In genomic region chr10:77251223-77251783, GRCm38 (mm10) we compare ENCODE assay signal across 8 mouse cellular contexts. TPM values are rescaled to one million over a fixed set of nuclear protein-coding genes. Genes with fewer than 3 reads are reported as not detected.
A peak's percentile ranks its signal among the peaks of the same experiment; 100 is the strongest.
DNase-seq lines count a peak whose midpoint lies in the region; ATAC-seq and TF ChIP-seq lines count a peak whose summit lies in the region.

No protein-coding gene starts in this region.

- H3K9ac ChIP-seq in embryonic facial prominence, embryonic 14.5 days (ENCODE audit: low read depth, low read length), result no peak overlapping the region

- H3K27ac ChIP-seq in layer of hippocampus, adult 2 months, result no peak overlapping the region
- no peak overlapping the region for H3K27ac ChIP-seq in embryonic facial prominence, embryonic 14.5 days (replicated peaks; ENCODE audit: low read depth, low read length)
- H3K27ac ChIP-seq in small intestine, adult 2 months (ENCODE audit: insufficient read depth, low read depth, low read length), result peak overlapping the region; percentile 50

- peak overlapping the region; percentile 10; the same call in 1 of the 2 replicates for H3K4me2 ChIP-seq in embryonic facial prominence, embryonic 14.5 days (ENCODE audit: low read depth, low read length)

- peak; percentile 42 for TF ChIP-seq CTCF in layer of hippocampus, adult 2 months (conservative IDR thresholded peaks at IDR 0.05)
- no peak for TF ChIP-seq CTCF in small intestine, adult 2 months (IDR thresholded peaks at IDR 0.05; ENCODE audit: extremely low read depth, insufficient read length, insufficient replicate concordance, low read depth, low read length)

- H3K4me3 ChIP-seq in layer of hippocampus, adult 2 months, result no peak overlapping the region; the same call in 1 of the 2 replicates
- no peak overlapping the region for H3K4me3 ChIP-seq in embryonic facial prominence, embryonic 14.5 days (ENCODE audit: low read depth, low read length)
- H3K4me3 ChIP-seq in small intestine, adult 2 months (ENCODE audit: low read depth, low read length), result peak overlapping the region; percentile 39

- H3K27me3 ChIP-seq in embryonic facial prominence, embryonic 14.5 days (replicated peaks; ENCODE audit: control insufficient read depth, insufficient read depth, low read length), result no peaks in the 10 kb centered on the region
- no peaks in the 10 kb centered on the region for H3K27me3 ChIP-seq in small intestine, adult 2 months (ENCODE audit: control insufficient read depth, insufficient read depth, low read length)

- no peaks in the 10 kb centered on the region for H3K9me3 ChIP-seq in embryonic facial prominence, embryonic 14.5 days (ENCODE audit: control insufficient read depth, low read length)

- H3K4me1 ChIP-seq in embryonic facial prominence, embryonic 14.5 days (ENCODE audit: control insufficient read depth, insufficient read depth, low read length), result peaks cover 19% of the 10 kb centered on the region
- H3K4me1 ChIP-seq in small intestine, adult 2 months (ENCODE audit: control insufficient read depth, insufficient read depth, insufficient read length, low read length), result peaks cover 11% of the 10 kb centered on the region

- TF ChIP-seq POLR2A in small intestine, adult 2 months (IDR thresholded peaks at IDR 0.05; ENCODE audit: low read depth, low read length), result no peak

- no peak for DNase-seq in layer of hippocampus, adult 2 months (ENCODE audit: low spot score in 2 of 2)
- DNase-seq in layer of hippocampus, postnatal 14 days (ENCODE audit: low spot score in 2 of 2), result no peak
- peak; percentile 89 for DNase-seq in adrenal gland, adult 2 months
- DNase-seq in embryonic facial prominence, embryonic 14.5 days (ENCODE audit: low spot score), result peak; percentile 36
- DNase-seq in kidney, postnatal 36 days, result peak; percentile 40 to 61
- no peak for DNase-seq in thymus, postnatal 4 days
- DNase-seq in layer of hippocampus, postnatal 36 days, result no peak

- H3K36me3 ChIP-seq in embryonic facial prominence, embryonic 14.5 days (ENCODE audit: control insufficient read depth, insufficient read depth, low read length), result no peaks in the 10 kb centered on the region
- H3K36me3 ChIP-seq in small intestine, adult 2 months (ENCODE audit: control insufficient read depth, insufficient read depth, low read length), result no peaks in the 10 kb centered on the region

- whole genome bisulfite sequencing in embryonic facial prominence, embryonic 14.5 days, result 56% methylated on average over 16 of the region's 18 CpGs
- 18% methylated on average over 18 of the region's 18 CpGs for WGBS in small intestine, adult 2 months

- no peak for ATAC-seq in embryonic facial prominence, embryonic 14.5 days (ENCODE audit: low read depth)

RNA-seq across cellular contexts. Expression of gene Pofut2, which starts 7.7 kb away (rescaled TPM):
- 10 to 100 TPM; 29.5 to 30.1 TPM for total RNA-seq in layer of hippocampus, adult 2 months (2021)
- total RNA-seq in layer of hippocampus, postnatal 14 days (2021), result 10 to 100 TPM; 32.2 to 36.7 TPM
- 10 to 100 TPM; 73.0 to 87.9 TPM for total RNA-seq in adrenal gland, adult 2 months (2021)
- 107 and 117 TPM in 2 replicates for polyA plus RNA-seq in adrenal gland, adult 2 months (2012; rRNA removed)
- 168 and 170 TPM in 2 replicates for polyA plus RNA-seq in embryonic facial prominence, embryonic 14.5 days (2014; fragmentation: Nextera tagmentation; extraction: Ambion mirVana)
- polyA plus RNA-seq in small intestine, adult 2 months (2012; rRNA removed), result 24.1 and 30.4 TPM in 2 replicates
- 10 to 100 TPM; 31.7 to 32.6 TPM for total RNA-seq in layer of hippocampus, postnatal 36 days (2021)

Comparison
In these comparisons a context has a peak if more than half of its experiments do, and no peak if none do; other contexts are left out.
1. DNase-seq: peak in adrenal gland, adult 2 months (single experiment), embryonic facial prominence, embryonic 14.5 days (single experiment) and kidney, postnatal 36 days (2 of 2); none in layer of hippocampus, adult 2 months (0 of 2), layer of hippocampus, postnatal 14 days (0 of 2), thymus, postnatal 4 days (single experiment) and layer of hippocampus, postnatal 36 days (0 of 2).